Mouse (Mus musculus) CD4-positive, CD25-positive, alpha-beta regulatory T cell, adult 2 months (primary cell): ENCODE results near the gene Tph1.
A peak's percentile ranks its signal among the peaks of the same experiment; 100 is the strongest.

Experiments
- DNase-seq: peaks from one replicate; pipeline ENCODE4 v3.0.0-alpha.2; 2012; ENCODE audit warnings: low read depth, low spot score

Gene Tph1

GRCm38 (mm10) chr7:46648431-46649140, 23.8 kb downstream of the Tph1 start:
- no peak for DNase-seq

GRCm38 (mm10) chr7:46643172-46643571, 29.2 kb downstream of the Tph1 start:
- no peak for DNase-seq

- no peak for DNase-seq
Measured at GRCm38 (mm10) chr7:46640062-46640461, 32.3 kb downstream of the Tph1 start.

GRCm38 (mm10) chr7:46639692-46640031, 32.7 kb downstream of the Tph1 start, which contains the start of gene Sergef:
Sergef (minus strand) TSS chr7:46639807.
- DNase-seq = peak; percentile 91

GRCm38 (mm10) chr7:46638889-46639691, 33.2 kb downstream of the Tph1 start:
- no peak for DNase-seq

GRCm38 (mm10) chr7:46628375-46628975, 43.9 kb downstream of the Tph1 start:
- no peak for DNase-seq

GRCm38 (mm10) chr7:46623979-46624378, 48.4 kb downstream of the Tph1 start:
- DNase-seq = no peak

GRCm38 (mm10) chr7:46618416-46619110, 53.8 kb downstream of the Tph1 start:
- no peak for DNase-seq

GRCm38 (mm10) chr7:46616429-46617005, 55.8 kb downstream of the Tph1 start:
- no peak for DNase-seq

GRCm38 (mm10) chr7:46615256-46615977, 56.9 kb downstream of the Tph1 start:
- no peak for DNase-seq

GRCm38 (mm10) chr7:46614263-46614662, 58.1 kb downstream of the Tph1 start:
- no peak for DNase-seq

GRCm38 (mm10) chr7:46613091-46613490, 59.2 kb downstream of the Tph1 start:
- no peak for DNase-seq

GRCm38 (mm10) chr7:46612421-46612937, 59.9 kb downstream of the Tph1 start:
- no peak for DNase-seq

GRCm38 (mm10) chr7:46611970-46612369, 60.4 kb downstream of the Tph1 start:
- no peak for DNase-seq

GRCm38 (mm10) chr7:46609317-46609716, 63.0 kb downstream of the Tph1 start:
- DNase-seq = no peak

- peak; percentile 73 for DNase-seq
Measured at GRCm38 (mm10) chr7:46607428-46608055, 64.8 kb downstream of the Tph1 start.

GRCm38 (mm10) chr7:46607031-46607426, 65.3 kb downstream of the Tph1 start:
- DNase-seq = peak; percentile 58

- DNase-seq = peak; percentile 74
Measured at GRCm38 (mm10) chr7:46606391-46607030, 65.8 kb downstream of the Tph1 start.

- no peak for DNase-seq
Measured at GRCm38 (mm10) chr7:46603051-46603450, 69.3 kb downstream of the Tph1 start.

- no peak for DNase-seq
Measured at GRCm38 (mm10) chr7:46602079-46602478, 70.3 kb downstream of the Tph1 start.
